Mouse (Mus musculus): Measurements from ENCODE around the gene Gramd4. TPM values are rescaled to one million over a fixed set of nuclear protein-coding genes. Genes with fewer than 3 reads are reported as not detected.

Gramd4 gene
- total RNA-seq, 2 experiments from 2014 or later = 30.4 to 34.7 TPM

- DNase-seq (ENCODE audit: low spot score) = no peak
- intact Hi-C loops (cut with DNase I) = loop anchor here (5.0 kb wide), 2 partner anchors 42 to 43 kb away; no protein-coding TSS in a partner anchor
Observed at GRCm38 (mm10) chr15:86184851-86185688, 127.6 kb downstream of the Gramd4 start.

GRCm38 (mm10) chr15:86185689-86186569, 128.4 kb downstream of the Gramd4 start, which contains the start of gene Cerk:
TSS of gene Cerk (minus strand) at chr15:86186141.
- DNase-seq (ENCODE audit: low spot score) = peak; percentile 83
- intact Hi-C loops (cut with DNase I) = loop anchor here (5.0 kb wide), 1 partner anchor 41 kb away; no protein-coding TSS in a partner anchor

- DNase-seq (ENCODE audit: low spot score) = no peak
- intact Hi-C loops (cut with DNase I) = loop anchor here (5.0 kb wide), 1 partner anchor 41 kb away; no protein-coding TSS in a partner anchor
Observed at GRCm38 (mm10) chr15:86186686-86187085, 129.2 kb downstream of the Gramd4 start.

Other genes with a start within 250 kb of the Gramd4 start
- 10 to 100 TPM; 29.6 to 31.8 TPM for gene Cdpf1, start 246.0 kb upstream of the Gramd4 start, total RNA-seq (2021)
- gene Pkdrej, start 236.0 kb upstream of the Gramd4 start, total RNA-seq (2021) = 1 to 10 TPM; 2.6 to 2.7 TPM
- 10 to 100 TPM; 14.8 to 16.5 TPM for gene Ttc38, start 225.4 kb upstream of the Gramd4 start, total RNA-seq (2021)
- under 1 TPM; 0.34 to 0.39 TPM for gene Gtse1, start 197.9 kb upstream of the Gramd4 start, total RNA-seq (2021)
- 10 to 100 TPM; 16.4 to 20.7 TPM for gene Trmu, start 178.4 kb upstream of the Gramd4 start, total RNA-seq (2021)
- gene Celsr1, start 23.9 kb upstream of the Gramd4 start, total RNA-seq (2021) = 1 to 10 TPM; 6.6 to 7.2 TPM
- gene Cerk, start 128.4 kb downstream of the Gramd4 start, total RNA-seq (2021) = 10 to 100 TPM; 29.7 to 29.9 TPM
- gene Tbc1d22a, start 156.8 kb downstream of the Gramd4 start, total RNA-seq (2021) = 10 to 100 TPM; 21.2 to 21.7 TPM

All from heart, postnatal 25 days (tissue).